Mouse (Mus musculus): ENCODE measurements around the gene Csrnp2. TPM values are rescaled to one million over a fixed set of nuclear protein-coding genes. Genes with fewer than 3 reads are reported as not detected.
A peak's percentile ranks its signal among the peaks of the same experiment; 100 is the strongest.
"Not testable (repeated sequence)": the region's sequence is repeated elsewhere in the genome, so short reads cannot be mapped to it uniquely, and the experiment has no call there.

The Csrnp2 gene
- polyA plus RNA-seq, 1 experiment: 0.96 TPM

DNA sequence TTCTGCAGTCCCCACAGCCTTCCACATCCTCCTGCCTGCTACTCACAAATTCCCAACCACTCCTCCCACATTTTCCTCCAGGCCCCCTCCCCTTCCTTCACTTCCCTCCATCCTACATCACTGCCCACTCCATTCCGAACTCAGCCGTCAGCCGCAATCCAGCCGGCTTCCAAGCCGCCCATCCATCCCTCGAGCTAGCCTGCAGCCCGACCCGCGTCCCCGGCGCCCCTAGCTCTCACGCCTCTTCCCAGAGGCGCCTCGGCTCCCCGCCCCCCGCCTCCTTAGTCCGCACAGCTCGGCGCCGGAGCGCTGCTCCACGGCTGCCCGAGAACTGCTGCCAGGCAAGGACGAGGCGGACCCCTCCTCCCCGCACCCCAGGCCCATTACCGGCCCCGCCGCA lies 641 bp downstream of the Csrnp2 start:
- no peak overlapping the region for H3K27ac ChIP-seq (ENCODE audit: insufficient read depth, low read depth, low read length)
- H3K4me3 ChIP-seq (ENCODE audit: low read depth, low read length): peak overlapping the region; percentile 96
- H3K36me3 ChIP-seq (ENCODE audit: control insufficient read depth, insufficient read depth, low read length): no peaks in the 10 kb centered on the region
- H3K27me3 ChIP-seq (ENCODE audit: control insufficient read depth, insufficient read depth, low read length): no peaks in the 10 kb centered on the region
- TF ChIP-seq CTCF (IDR thresholded peaks at IDR 0.05; ENCODE audit: extremely low read depth, insufficient read length, insufficient replicate concordance, low read depth, low read length) (no peak), POLR2A (IDR thresholded peaks at IDR 0.05; ENCODE audit: low read depth, low read length) (no peak)
- peaks cover 8% of the 10 kb centered on the region; the same call in 1 of the 2 replicates for H3K4me1 ChIP-seq (ENCODE audit: control insufficient read depth, insufficient read depth, insufficient read length, low read length)
- WGBS: under 1% methylated on average over 26 of the region's 29 CpGs

DNA sequence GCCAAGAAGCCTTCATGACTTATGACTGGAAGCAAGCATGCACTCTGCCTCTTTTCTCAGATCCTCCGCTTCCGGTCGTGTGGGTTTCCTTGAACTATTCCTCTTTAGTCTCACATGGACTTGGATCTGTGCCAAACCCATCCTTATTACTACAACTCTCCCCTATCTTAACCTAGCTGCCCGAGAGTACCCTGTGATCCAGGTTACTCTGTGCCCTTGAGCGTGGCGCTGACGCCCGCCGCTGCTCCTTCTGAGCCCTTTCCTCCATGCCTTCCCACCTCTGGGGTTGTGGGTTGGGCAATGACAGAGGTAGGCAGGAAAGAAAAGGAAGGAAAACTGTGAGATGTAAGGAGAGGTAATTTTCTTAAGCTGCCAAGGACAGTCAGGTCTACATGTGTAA lies 3.3 kb downstream of the Csrnp2 start:
- Histone ChIP-seq H3K4me3 (ENCODE audit: low read depth, low read length) (no peak overlapping the region), H3K36me3 (ENCODE audit: control insufficient read depth, insufficient read depth, low read length) (no peaks in the 10 kb centered on the region), H3K27ac (ENCODE audit: insufficient read depth, low read depth, low read length) (no peak overlapping the region), H3K4me1 (ENCODE audit: control insufficient read depth, insufficient read depth, insufficient read length, low read length) (peaks cover 8% of the 10 kb centered on the region; the same call in 1 of the 2 replicates), H3K27me3 (ENCODE audit: control insufficient read depth, insufficient read depth, low read length) (no peaks in the 10 kb centered on the region)
- TF ChIP-seq CTCF (IDR thresholded peaks at IDR 0.05; ENCODE audit: extremely low read depth, insufficient read length, insufficient replicate concordance, low read depth, low read length): no peak
- TF ChIP-seq POLR2A (IDR thresholded peaks at IDR 0.05; ENCODE audit: low read depth, low read length): no peak
- WGBS: 44% methylated on average over 9 of the region's 9 CpGs

DNA sequence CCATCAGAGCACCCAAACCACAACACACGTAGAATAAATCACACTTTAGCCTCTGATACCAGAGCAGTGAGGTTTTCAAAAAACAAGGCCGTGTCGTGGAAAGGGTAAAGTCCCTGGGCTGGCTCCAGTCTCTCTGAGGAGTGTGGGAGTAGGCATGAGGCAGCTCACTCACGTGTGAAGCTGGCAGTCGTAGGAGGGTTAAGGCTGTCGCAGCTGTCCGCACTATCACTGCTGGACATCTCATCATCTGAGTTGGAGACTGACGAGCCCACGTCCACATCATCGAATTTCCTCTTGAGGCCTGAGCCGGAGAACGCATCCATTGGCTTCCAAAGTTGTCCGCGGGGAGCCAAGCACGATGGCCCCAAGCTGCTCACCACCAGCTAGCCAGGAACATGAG lies 6.0 kb downstream of the Csrnp2 start:
- no peaks in the 10 kb centered on the region for H3K27me3 ChIP-seq (ENCODE audit: control insufficient read depth, insufficient read depth, low read length)
- H3K4me1 ChIP-seq (ENCODE audit: control insufficient read depth, insufficient read depth, insufficient read length, low read length): peaks cover 1% of the 10 kb centered on the region; the same call in 1 of the 2 replicates
- TF ChIP-seq POLR2A (IDR thresholded peaks at IDR 0.05; ENCODE audit: low read depth, low read length) (no peak), CTCF (IDR thresholded peaks at IDR 0.05; ENCODE audit: extremely low read depth, insufficient read length, insufficient replicate concordance, low read depth, low read length) (no peak)
- H3K4me3 ChIP-seq (ENCODE audit: low read depth, low read length): no peak overlapping the region
- no peak overlapping the region for H3K27ac ChIP-seq (ENCODE audit: insufficient read depth, low read depth, low read length)
- H3K36me3 ChIP-seq (ENCODE audit: control insufficient read depth, insufficient read depth, low read length): no peaks in the 10 kb centered on the region; the same call in 1 of the 2 replicates
- WGBS: 92% methylated on average over 15 of the region's 15 CpGs

DNA sequence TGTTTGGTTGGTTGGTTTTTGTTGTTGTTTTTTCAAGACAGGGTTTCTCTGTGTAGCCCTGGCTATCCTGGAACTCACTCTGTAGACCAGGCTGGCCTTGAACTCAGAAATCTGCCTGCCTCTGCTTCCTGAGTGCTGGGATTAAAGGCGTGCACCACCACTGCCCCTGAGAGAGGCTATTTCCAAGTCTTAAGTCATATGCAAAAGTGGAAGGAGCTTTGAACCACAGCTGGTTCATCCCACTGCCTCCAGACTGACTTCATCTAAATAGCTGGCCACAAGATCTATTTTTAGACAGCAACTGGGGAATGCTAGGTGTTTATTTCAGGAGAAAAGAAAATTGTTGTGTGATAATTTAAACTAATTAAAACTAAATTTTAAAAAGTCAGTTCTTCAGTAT lies 7.0 kb downstream of the Csrnp2 start:
- H3K4me3 ChIP-seq (ENCODE audit: low read depth, low read length); H3K4me1 ChIP-seq (ENCODE audit: control insufficient read depth, insufficient read depth, insufficient read length, low read length); H3K36me3 ChIP-seq (ENCODE audit: control insufficient read depth, insufficient read depth, low read length); H3K27me3 ChIP-seq (ENCODE audit: control insufficient read depth, insufficient read depth, low read length); H3K27ac ChIP-seq (ENCODE audit: insufficient read depth, low read depth, low read length): not testable (repeated sequence)
- 74% methylated on average over 1 of the region's 1 CpGs for WGBS

DNA sequence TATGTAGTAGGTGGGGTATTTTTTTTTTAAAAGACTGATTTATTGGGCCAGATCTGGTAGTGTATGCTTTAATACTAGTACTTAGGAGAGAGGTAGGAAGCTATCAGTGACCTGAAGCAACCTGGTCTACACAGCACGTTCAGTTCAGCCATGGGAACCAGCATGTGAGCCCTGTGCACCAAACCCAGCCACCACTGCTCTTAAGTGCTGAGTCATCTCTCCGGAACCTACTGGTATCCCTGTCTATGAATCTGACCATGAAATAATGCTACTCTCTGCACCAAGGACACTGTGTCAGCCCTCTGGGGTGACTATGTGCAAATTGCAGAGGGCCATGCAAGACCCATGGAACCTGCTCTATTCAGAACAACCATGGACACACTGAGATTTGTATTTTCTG lies 8.2 kb downstream of the Csrnp2 start:
- 85% methylated on average over 2 of the region's 2 CpGs for WGBS
- Histone ChIP-seq H3K4me3 (ENCODE audit: low read depth, low read length) (no peak overlapping the region), H3K4me1 (ENCODE audit: control insufficient read depth, insufficient read depth, insufficient read length, low read length) (no peaks in the 10 kb centered on the region; the same call in 1 of the 2 replicates), H3K27ac (ENCODE audit: insufficient read depth, low read depth, low read length) (no peak overlapping the region), H3K36me3 (ENCODE audit: control insufficient read depth, insufficient read depth, low read length) (peaks cover 6% of the 10 kb centered on the region), H3K27me3 (ENCODE audit: control insufficient read depth, insufficient read depth, low read length) (no peaks in the 10 kb centered on the region)
- TF ChIP-seq POLR2A (IDR thresholded peaks at IDR 0.05; ENCODE audit: low read depth, low read length) (no peak), CTCF (IDR thresholded peaks at IDR 0.05; ENCODE audit: extremely low read depth, insufficient read length, insufficient replicate concordance, low read depth, low read length) (no peak)

DNA sequence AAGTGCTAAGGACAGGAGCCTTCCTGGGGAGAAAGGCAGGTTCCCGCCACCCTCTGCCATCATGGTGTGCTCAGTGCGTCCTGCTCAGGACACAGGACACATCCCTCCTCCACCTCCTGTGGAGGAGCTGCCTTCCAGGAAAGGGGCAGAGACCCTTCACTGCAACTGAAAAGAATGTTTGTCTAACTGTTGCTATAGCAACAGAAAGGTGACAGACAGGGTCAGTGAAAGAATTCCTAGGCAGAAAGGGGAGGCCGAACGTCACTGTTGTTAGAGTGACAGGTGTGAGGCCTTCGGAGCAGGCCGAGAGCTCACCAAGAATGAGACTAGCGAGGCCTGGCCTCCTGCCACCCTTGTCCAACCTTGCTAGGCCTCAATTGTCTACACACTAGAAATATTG lies 8.8 kb downstream of the Csrnp2 start:
- H3K4me3 ChIP-seq (ENCODE audit: low read depth, low read length): no peak overlapping the region
- 93% methylated on average over 7 of the region's 7 CpGs for WGBS
- no peaks in the 10 kb centered on the region for H3K27me3 ChIP-seq (ENCODE audit: control insufficient read depth, insufficient read depth, low read length)
- no peaks in the 10 kb centered on the region for H3K4me1 ChIP-seq (ENCODE audit: control insufficient read depth, insufficient read depth, insufficient read length, low read length)
- H3K27ac ChIP-seq (ENCODE audit: insufficient read depth, low read depth, low read length): no peak overlapping the region
- H3K36me3 ChIP-seq (ENCODE audit: control insufficient read depth, insufficient read depth, low read length): peaks cover 10% of the 10 kb centered on the region
- no peak for TF ChIP-seq POLR2A (IDR thresholded peaks at IDR 0.05; ENCODE audit: low read depth, low read length)
- no peak for TF ChIP-seq CTCF (IDR thresholded peaks at IDR 0.05; ENCODE audit: extremely low read depth, insufficient read length, insufficient replicate concordance, low read depth, low read length)

DNA sequence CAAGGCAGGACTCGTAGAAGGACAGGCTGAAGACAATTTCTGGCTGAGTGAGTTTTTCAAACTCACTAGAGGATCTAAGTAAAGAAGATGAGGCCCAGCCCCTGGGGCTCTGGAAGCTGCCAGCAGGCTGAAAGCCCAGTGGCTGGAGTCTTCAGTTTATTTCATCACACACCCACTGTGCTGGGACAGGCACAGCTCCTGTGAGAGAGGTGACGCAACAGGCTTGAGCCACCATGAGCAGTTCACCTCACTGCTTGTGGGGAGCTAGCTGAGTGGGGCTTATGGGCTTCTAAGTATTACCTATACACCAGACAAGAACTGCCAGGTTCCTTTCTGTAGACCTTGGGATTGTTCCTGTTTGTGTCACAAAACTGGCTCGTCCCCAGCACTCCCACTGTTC lies 9.7 kb downstream of the Csrnp2 start:
- Histone ChIP-seq H3K27me3 (ENCODE audit: control insufficient read depth, insufficient read depth, low read length) (no peaks in the 10 kb centered on the region), H3K4me1 (ENCODE audit: control insufficient read depth, insufficient read depth, insufficient read length, low read length) (no peaks in the 10 kb centered on the region), H3K4me3 (ENCODE audit: low read depth, low read length) (no peak overlapping the region), H3K27ac (ENCODE audit: insufficient read depth, low read depth, low read length) (no peak overlapping the region), H3K36me3 (ENCODE audit: control insufficient read depth, insufficient read depth, low read length) (peaks cover 16% of the 10 kb centered on the region)
- WGBS: 86% methylated on average over 3 of the region's 3 CpGs
- no peak for TF ChIP-seq CTCF (IDR thresholded peaks at IDR 0.05; ENCODE audit: extremely low read depth, insufficient read length, insufficient replicate concordance, low read depth, low read length)
- TF ChIP-seq POLR2A (IDR thresholded peaks at IDR 0.05; ENCODE audit: low read depth, low read length): no peak

DNA sequence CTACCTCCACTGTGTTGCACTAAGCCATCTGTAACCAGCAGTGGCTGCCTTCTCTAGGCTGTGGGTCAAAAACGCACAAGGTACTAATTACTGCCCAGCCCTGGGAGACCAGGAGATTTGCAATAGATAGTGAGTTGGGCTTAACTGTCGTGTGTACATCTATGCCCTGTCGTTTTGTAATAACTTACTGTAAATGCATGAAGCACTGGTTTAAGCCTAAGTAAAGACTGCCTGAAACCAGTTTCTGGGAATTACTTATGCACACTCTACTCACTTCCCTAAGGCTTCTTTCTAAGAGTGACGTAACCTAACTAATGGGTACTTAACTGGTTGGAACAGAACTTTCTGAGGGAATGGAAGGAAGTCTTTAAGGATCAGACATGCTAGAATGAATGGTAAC lies 16.4 kb downstream of the Csrnp2 start:
- TF ChIP-seq CTCF (IDR thresholded peaks at IDR 0.05; ENCODE audit: extremely low read depth, insufficient read length, insufficient replicate concordance, low read depth, low read length) (no peak), POLR2A (IDR thresholded peaks at IDR 0.05; ENCODE audit: low read depth, low read length) (no peak)
- no peak overlapping the region for H3K27ac ChIP-seq (ENCODE audit: insufficient read depth, low read depth, low read length)
- 79% methylated on average over 4 of the region's 4 CpGs for WGBS
- no peaks in the 10 kb centered on the region for H3K27me3 ChIP-seq (ENCODE audit: control insufficient read depth, insufficient read depth, low read length)
- peaks cover 63% of the 10 kb centered on the region for H3K36me3 ChIP-seq (ENCODE audit: control insufficient read depth, insufficient read depth, low read length)
- H3K4me1 ChIP-seq (ENCODE audit: control insufficient read depth, insufficient read depth, insufficient read length, low read length): no peaks in the 10 kb centered on the region
- H3K4me3 ChIP-seq (ENCODE audit: low read depth, low read length): no peak overlapping the region

All from small intestine, adult 2 months (tissue).